Mouse (Mus musculus) thymus, postnatal 25 days (tissue): Measurements from ENCODE around the gene Fam98a.

ENCODE experiments used
- DNase-seq: peaks from one replicate; pipeline ENCODE4 v3.0.0; 2022

Fam98a gene

GRCm38 (mm10) chr17:75521236-75521842 is 30.4 kb downstream of the Fam98a start:
- no peak for DNase-seq

GRCm38 (mm10) chr17:75519239-75519900 is 32.4 kb downstream of the Fam98a start:
- no peak for DNase-seq

- no peak for DNase-seq
Observed at GRCm38 (mm10) chr17:75518181-75518901, 33.4 kb downstream of the Fam98a start.

GRCm38 (mm10) chr17:75516591-75516990 is 35.2 kb downstream of the Fam98a start:
- no peak for DNase-seq

GRCm38 (mm10) chr17:75509257-75509656 is 42.5 kb downstream of the Fam98a start:
- DNase-seq: no peak

GRCm38 (mm10) chr17:75506708-75507641 is 44.8 kb downstream of the Fam98a start:
- no peak for DNase-seq

- no peak for DNase-seq
Observed at GRCm38 (mm10) chr17:75506097-75506675, 45.6 kb downstream of the Fam98a start.

GRCm38 (mm10) chr17:75505053-75505452 is 46.7 kb downstream of the Fam98a start:
- DNase-seq: no peak

- no peak for DNase-seq
Observed at GRCm38 (mm10) chr17:75503031-75503430, 48.7 kb downstream of the Fam98a start.

GRCm38 (mm10) chr17:75498241-75498651 is 53.5 kb downstream of the Fam98a start:
- no peak for DNase-seq

GRCm38 (mm10) chr17:75495213-75495612 is 56.5 kb downstream of the Fam98a start:
- no peak for DNase-seq
